Mouse (Mus musculus): ENCODE data around the gene Agrp. TPM values are rescaled to one million over a fixed set of nuclear protein-coding genes. Genes with fewer than 3 reads are reported as not detected.

The Agrp gene
- polyA plus RNA-seq, 1 experiment: 0.47 TPM

DNA sequence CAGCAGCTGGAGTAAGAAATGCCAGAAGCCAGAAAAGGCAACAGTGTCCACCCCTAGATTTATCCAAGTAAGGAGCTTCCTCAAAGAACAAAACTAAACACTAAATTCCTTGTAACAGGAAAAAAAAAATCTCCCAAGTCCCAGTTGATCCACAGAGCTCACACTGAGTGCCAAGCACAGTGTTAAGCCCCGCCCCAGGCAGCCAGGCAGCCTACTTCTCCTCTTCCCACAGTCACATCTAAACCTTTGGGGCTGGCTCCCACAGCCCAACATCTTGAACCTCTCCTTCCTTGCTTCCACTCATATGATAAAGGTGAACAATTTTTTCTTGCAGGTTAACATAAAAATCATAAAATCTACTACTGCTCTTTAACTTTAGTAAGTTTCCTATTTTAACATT, 73.3 kb downstream of the Agrp start:
- H3K36me3 ChIP-seq (ENCODE audit: control insufficient read depth, insufficient read depth): no peaks in the 10 kb centered on the region
- H3K4me2 ChIP-seq (ENCODE audit: low read depth): peak overlapping the region; percentile 74
- H3ac ChIP-seq (ENCODE audit: control insufficient read depth, insufficient read length): no peak overlapping the region
- H3K4me3 ChIP-seq: no peak overlapping the region
- no peaks in the 10 kb centered on the region for H3K27me3 ChIP-seq (ENCODE audit: control insufficient read depth, insufficient read depth, insufficient read length)
- H3K79me2 ChIP-seq (ENCODE audit: control insufficient read depth, insufficient read depth): peaks cover 38% of the 10 kb centered on the region
- no peak for TF ChIP-seq POLR2AphosphoS2 (IDR thresholded peaks at IDR 0.05; ENCODE audit: insufficient read length, low read depth)
- TF ChIP-seq POLR2A (IDR thresholded peaks at IDR 0.05; ENCODE audit: insufficient read length, low read depth): no peak
- no peak for TF ChIP-seq MYOG (IDR thresholded peaks at IDR 0.05; ENCODE audit: control insufficient read depth in 1 of 3, insufficient read depth in 1 of 3, insufficient read length in 2 of 3, low read depth in 2 of 3)
- TF ChIP-seq CEBPB (IDR thresholded peaks at IDR 0.05; ENCODE audit: insufficient read depth, poor library complexity, severe bottlenecking): no peak
- no peak for TF ChIP-seq TCF12 (IDR thresholded peaks at IDR 0.05; ENCODE audit: insufficient read depth, poor library complexity, severe bottlenecking)
- TF ChIP-seq SRF (IDR thresholded peaks at IDR 0.05; ENCODE audit: control insufficient read depth, insufficient read length, low read depth): no peak
- TF ChIP-seq REST (IDR thresholded peaks at IDR 0.05; ENCODE audit: insufficient read depth, insufficient read length): no peak
- no peak for TF ChIP-seq MYOD1 (IDR thresholded peaks at IDR 0.05; ENCODE audit: control insufficient read depth in 1 of 3, insufficient read length in 2 of 3, low read depth in 2 of 3)
- no peak for TF ChIP-seq MAX (IDR thresholded peaks at IDR 0.05; ENCODE audit: low read depth)
- TF ChIP-seq TCF3 (IDR thresholded peaks at IDR 0.05; ENCODE audit: insufficient read length, low read depth): no peak
- TF ChIP-seq USF1 (IDR thresholded peaks at IDR 0.05; ENCODE audit: low read depth): no peak
- TF ChIP-seq E2F4 (IDR thresholded peaks at IDR 0.05; ENCODE audit: insufficient read depth): no peak

DNA sequence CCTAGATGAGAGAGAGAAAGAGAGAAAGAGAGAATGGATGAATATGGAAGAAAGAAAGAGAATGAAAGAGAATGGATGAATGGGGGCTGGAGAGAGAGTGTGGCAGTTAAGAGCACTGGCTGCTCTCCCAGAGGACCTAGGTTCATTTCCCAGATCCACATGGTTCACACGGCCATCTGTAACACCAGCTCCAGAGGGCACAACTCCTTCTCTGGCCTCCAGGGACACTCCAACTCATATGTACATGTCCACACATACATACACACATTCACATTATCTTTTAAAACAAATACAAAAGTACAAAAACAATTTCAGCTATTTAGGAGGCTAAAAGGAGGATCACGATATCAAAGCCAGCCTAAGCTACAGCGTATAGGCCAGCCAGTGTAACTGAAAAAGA, 74.3 kb downstream of the Agrp start:
- no peak overlapping the region for H3K4me3 ChIP-seq
- no peak overlapping the region for H3K4me2 ChIP-seq (ENCODE audit: low read depth)
- H3ac ChIP-seq (ENCODE audit: control insufficient read depth, insufficient read length): no peak overlapping the region
- TF ChIP-seq POLR2AphosphoS2 (IDR thresholded peaks at IDR 0.05; ENCODE audit: insufficient read length, low read depth) (no peak), MYOD1 (IDR thresholded peaks at IDR 0.05; ENCODE audit: control insufficient read depth in 1 of 3, insufficient read length in 2 of 3, low read depth in 2 of 3) (no peak), TCF12 (IDR thresholded peaks at IDR 0.05; ENCODE audit: insufficient read depth, poor library complexity, severe bottlenecking) (no peak), REST (IDR thresholded peaks at IDR 0.05; ENCODE audit: insufficient read depth, insufficient read length) (no peak), POLR2A (IDR thresholded peaks at IDR 0.05; ENCODE audit: insufficient read length, low read depth) (no peak), MYOG (IDR thresholded peaks at IDR 0.05; ENCODE audit: control insufficient read depth in 1 of 3, insufficient read depth in 1 of 3, insufficient read length in 2 of 3, low read depth in 2 of 3) (no peak), SRF (IDR thresholded peaks at IDR 0.05; ENCODE audit: control insufficient read depth, insufficient read length, low read depth) (no peak), CEBPB (IDR thresholded peaks at IDR 0.05; ENCODE audit: insufficient read depth, poor library complexity, severe bottlenecking) (no peak), MAX (IDR thresholded peaks at IDR 0.05; ENCODE audit: low read depth) (no peak), USF1 (IDR thresholded peaks at IDR 0.05; ENCODE audit: low read depth) (no peak), TCF3 (IDR thresholded peaks at IDR 0.05; ENCODE audit: insufficient read length, low read depth) (no peak), E2F4 (IDR thresholded peaks at IDR 0.05; ENCODE audit: insufficient read depth) (no peak)
- H3K79me2 ChIP-seq (ENCODE audit: control insufficient read depth, insufficient read depth): peaks cover 38% of the 10 kb centered on the region
- H3K36me3 ChIP-seq (ENCODE audit: control insufficient read depth, insufficient read depth): peaks cover 7% of the 10 kb centered on the region
- no peaks in the 10 kb centered on the region for H3K27me3 ChIP-seq (ENCODE audit: control insufficient read depth, insufficient read depth, insufficient read length)

DNA sequence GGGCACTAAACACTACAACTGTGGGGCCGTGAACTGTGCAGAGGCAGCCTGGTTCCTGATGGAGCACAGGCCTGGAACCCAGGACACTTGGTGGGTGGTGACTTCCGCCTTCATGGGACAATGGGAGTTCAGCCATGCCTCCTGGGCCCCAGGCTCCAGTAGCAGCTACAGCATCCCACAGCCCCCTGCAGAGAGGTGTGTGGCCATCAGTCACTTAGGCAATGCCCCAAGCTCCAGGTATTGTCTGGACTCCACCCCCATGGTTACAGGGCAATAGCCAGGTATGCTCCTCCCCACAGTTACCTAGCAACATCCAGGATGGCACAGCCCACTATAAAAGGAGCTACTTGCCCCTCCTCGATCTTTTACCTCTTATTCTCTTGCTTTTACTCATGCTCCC, 82.0 kb downstream of the Agrp start:
- H3K4me3 ChIP-seq: no peak overlapping the region
- H3K36me3 ChIP-seq (ENCODE audit: control insufficient read depth, insufficient read depth): peaks cover 9% of the 10 kb centered on the region
- no peaks in the 10 kb centered on the region for H3K27me3 ChIP-seq (ENCODE audit: control insufficient read depth, insufficient read depth, insufficient read length)
- no peak overlapping the region for H3ac ChIP-seq (ENCODE audit: control insufficient read depth, insufficient read length)
- peaks cover 14% of the 10 kb centered on the region for H3K79me2 ChIP-seq (ENCODE audit: control insufficient read depth, insufficient read depth)
- no peak overlapping the region for H3K4me2 ChIP-seq (ENCODE audit: low read depth)
- no peak for TF ChIP-seq POLR2A (IDR thresholded peaks at IDR 0.05; ENCODE audit: insufficient read length, low read depth)
- no peak for TF ChIP-seq MYOD1 (IDR thresholded peaks at IDR 0.05; ENCODE audit: control insufficient read depth in 1 of 3, insufficient read length in 2 of 3, low read depth in 2 of 3)
- TF ChIP-seq TCF3 (IDR thresholded peaks at IDR 0.05; ENCODE audit: insufficient read length, low read depth): no peak
- no peak for TF ChIP-seq MAX (IDR thresholded peaks at IDR 0.05; ENCODE audit: low read depth)
- TF ChIP-seq CEBPB (IDR thresholded peaks at IDR 0.05; ENCODE audit: insufficient read depth, poor library complexity, severe bottlenecking): no peak
- no peak for TF ChIP-seq POLR2AphosphoS2 (IDR thresholded peaks at IDR 0.05; ENCODE audit: insufficient read length, low read depth)
- no peak for TF ChIP-seq TCF12 (IDR thresholded peaks at IDR 0.05; ENCODE audit: insufficient read depth, poor library complexity, severe bottlenecking)
- TF ChIP-seq E2F4 (IDR thresholded peaks at IDR 0.05; ENCODE audit: insufficient read depth): no peak
- no peak for TF ChIP-seq SRF (IDR thresholded peaks at IDR 0.05; ENCODE audit: control insufficient read depth, insufficient read length, low read depth)
- no peak for TF ChIP-seq MYOG (IDR thresholded peaks at IDR 0.05; ENCODE audit: control insufficient read depth in 1 of 3, insufficient read depth in 1 of 3, insufficient read length in 2 of 3, low read depth in 2 of 3)
- TF ChIP-seq USF1 (IDR thresholded peaks at IDR 0.05; ENCODE audit: low read depth): no peak
- no peak for TF ChIP-seq REST (IDR thresholded peaks at IDR 0.05; ENCODE audit: insufficient read depth, insufficient read length)

DNA sequence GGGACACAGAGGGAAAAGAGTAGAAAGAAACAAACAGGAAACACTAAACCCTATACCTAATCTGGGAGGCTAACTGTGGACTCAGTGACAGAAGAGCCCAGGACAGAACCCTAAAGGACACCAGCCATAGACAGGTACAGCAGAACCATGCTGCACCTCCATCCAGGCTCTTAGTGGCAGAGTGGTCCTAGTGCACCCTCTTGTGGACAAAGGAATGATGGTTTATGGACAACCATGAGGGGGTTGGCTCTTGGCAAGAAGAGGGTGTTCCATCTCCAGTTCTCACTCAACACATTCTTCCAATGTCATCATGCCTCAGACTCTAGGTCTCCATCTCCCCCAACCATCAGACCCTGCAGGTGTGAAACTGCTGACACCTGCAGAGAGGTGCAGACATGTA, 83.1 kb downstream of the Agrp start:
- Histone ChIP-seq H3K36me3 (ENCODE audit: control insufficient read depth, insufficient read depth) (peaks cover 9% of the 10 kb centered on the region), H3K4me2 (ENCODE audit: low read depth) (no peak overlapping the region), H3ac (ENCODE audit: control insufficient read depth, insufficient read length) (no peak overlapping the region), H3K4me3 (no peak overlapping the region), H3K79me2 (ENCODE audit: control insufficient read depth, insufficient read depth) (peaks cover 14% of the 10 kb centered on the region), H3K27me3 (ENCODE audit: control insufficient read depth, insufficient read depth, insufficient read length) (no peaks in the 10 kb centered on the region)
- TF ChIP-seq MYOD1 (IDR thresholded peaks at IDR 0.05; ENCODE audit: control insufficient read depth in 1 of 3, insufficient read length in 2 of 3, low read depth in 2 of 3): no peak
- no peak for TF ChIP-seq CEBPB (IDR thresholded peaks at IDR 0.05; ENCODE audit: insufficient read depth, poor library complexity, severe bottlenecking)
- no peak for TF ChIP-seq TCF3 (IDR thresholded peaks at IDR 0.05; ENCODE audit: insufficient read length, low read depth)
- no peak for TF ChIP-seq POLR2A (IDR thresholded peaks at IDR 0.05; ENCODE audit: insufficient read length, low read depth)
- TF ChIP-seq MYOG (IDR thresholded peaks at IDR 0.05; ENCODE audit: control insufficient read depth in 1 of 3, insufficient read depth in 1 of 3, insufficient read length in 2 of 3, low read depth in 2 of 3): no peak
- TF ChIP-seq E2F4 (IDR thresholded peaks at IDR 0.05; ENCODE audit: insufficient read depth): no peak
- TF ChIP-seq MAX (IDR thresholded peaks at IDR 0.05; ENCODE audit: low read depth): no peak
- no peak for TF ChIP-seq USF1 (IDR thresholded peaks at IDR 0.05; ENCODE audit: low read depth)
- TF ChIP-seq TCF12 (IDR thresholded peaks at IDR 0.05; ENCODE audit: insufficient read depth, poor library complexity, severe bottlenecking): no peak
- no peak for TF ChIP-seq SRF (IDR thresholded peaks at IDR 0.05; ENCODE audit: control insufficient read depth, insufficient read length, low read depth)
- no peak for TF ChIP-seq POLR2AphosphoS2 (IDR thresholded peaks at IDR 0.05; ENCODE audit: insufficient read length, low read depth)
